Mouse (Mus musculus) layer of hippocampus, postnatal 36 days (tissue): ENCODE data around the gene Coro1b. TPM values are rescaled to one million over a fixed set of nuclear protein-coding genes. Genes with fewer than 3 reads are reported as not detected.

Source experiments
- DNase-seq, 2 experiments: peaks; one replicate each; pipeline ENCODE4 v3.0.0; 2022
- total RNA-seq, 2 experiments: library from RNA; stranded (reverse); gene quantifications; 2 replicates each; pipeline ENCODE4 v1.2.3; 2021

Coro1b gene
- total RNA-seq, 2 experiments from 2014 or later, result 83.8 to 90.0 TPM

DNA sequence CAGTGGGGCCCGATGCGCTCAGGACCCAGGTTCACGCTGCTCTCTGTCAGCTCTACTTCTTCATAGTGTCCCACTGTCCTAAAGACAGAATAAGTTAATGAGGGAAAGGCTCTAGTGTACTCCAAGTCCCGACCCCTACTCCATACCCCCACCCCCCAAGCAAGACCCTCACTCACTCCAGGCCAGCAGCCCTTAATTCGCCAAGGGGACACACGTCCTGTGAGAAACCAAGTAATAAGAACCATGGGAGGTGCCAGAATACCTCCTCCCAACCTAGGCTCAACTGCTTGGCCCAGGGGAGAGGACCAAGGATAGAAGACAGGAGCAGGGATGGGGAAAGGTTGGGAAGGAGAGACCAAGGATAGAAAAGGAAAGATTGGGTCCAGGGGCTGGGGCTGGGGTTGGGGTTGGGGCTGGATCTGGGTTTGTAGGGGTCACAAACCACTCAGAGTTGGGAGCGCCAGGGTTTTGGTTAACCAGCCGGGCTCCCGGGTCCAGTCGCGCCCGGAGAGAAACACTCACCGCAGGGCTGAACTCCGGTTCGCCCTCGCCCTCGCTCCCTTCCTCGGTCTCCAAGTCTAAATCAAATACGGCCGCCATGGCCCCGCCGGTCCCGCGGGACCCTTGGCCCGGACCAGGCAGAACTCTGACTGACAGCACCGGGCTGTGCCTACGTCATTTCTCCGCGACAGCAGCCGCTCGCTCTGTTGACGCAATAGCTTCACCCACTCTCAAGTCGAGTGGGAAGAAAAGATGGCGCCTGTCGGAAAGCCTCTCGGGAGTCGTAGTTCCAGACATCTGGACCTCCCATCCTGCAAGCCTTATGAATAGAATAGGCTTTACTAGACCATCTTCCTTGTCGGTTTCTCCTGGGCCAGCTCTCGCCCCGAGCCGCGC lies 14.5 kb downstream of the Coro1b start, which contains the start of gene Rps6kb2:
Rps6kb2 (minus strand) TSS at position 709 of the 897 bp plus-strand sequence.
- peak; percentile 96 to 97 for DNase-seq

DNA sequence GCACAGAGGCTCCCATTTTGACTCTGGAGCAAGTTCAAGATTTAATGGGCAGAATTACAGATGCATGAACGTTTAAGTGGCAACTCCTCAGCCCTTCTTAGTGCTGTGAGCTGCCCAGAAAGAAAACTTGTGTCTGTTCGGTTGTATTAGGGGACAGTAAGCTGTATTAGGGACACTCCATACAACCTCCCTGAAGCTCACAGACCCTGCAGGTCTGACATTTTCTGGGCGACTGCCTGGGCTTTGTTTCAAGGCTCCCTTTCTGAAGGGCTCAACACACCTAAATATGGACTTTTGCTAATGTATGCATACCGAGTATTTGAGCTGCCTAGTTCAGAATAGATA lies 15.1 kb downstream of the Coro1b start:
- DNase-seq, result no peak

- no peak for DNase-seq
Measured at GRCm38 (mm10) chr19:4164100-4164499, 15.7 kb downstream of the Coro1b start.

- DNase-seq, result no peak
Measured at GRCm38 (mm10) chr19:4164721-4165120, 16.3 kb downstream of the Coro1b start.

GRCm38 (mm10) chr19:4166678-4167476 lies 18.5 kb downstream of the Coro1b start:
- no peak for DNase-seq

- DNase-seq, result peak; percentile 100
Measured at GRCm38 (mm10) chr19:4169378-4169784, 21.0 kb downstream of the Coro1b start.

DNA sequence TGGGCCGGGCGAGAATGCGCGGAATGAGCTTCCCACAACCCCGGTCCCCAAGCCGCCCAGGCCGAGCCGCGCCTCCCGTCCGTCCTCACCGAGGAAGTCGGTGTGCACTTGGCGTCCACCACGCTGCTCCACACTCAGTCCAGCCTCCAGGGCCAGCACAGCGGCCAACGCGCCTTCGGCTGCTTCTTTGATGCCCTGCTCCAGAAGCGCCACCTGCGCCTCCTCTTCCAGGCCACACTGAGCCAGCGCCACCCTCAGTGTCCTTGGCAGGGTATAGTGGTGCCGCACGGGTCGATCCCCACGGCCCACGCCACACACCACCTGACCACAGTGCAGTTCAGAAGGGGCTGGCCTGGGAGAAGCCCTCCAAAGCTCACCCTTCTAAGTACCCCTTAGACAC lies 21.4 kb downstream of the Coro1b start:
- DNase-seq, result peak in 1 of 2 experiments; percentile 44

- DNase-seq, result no peak
Measured at GRCm38 (mm10) chr19:4170723-4171392, 22.4 kb downstream of the Coro1b start.

DNA sequence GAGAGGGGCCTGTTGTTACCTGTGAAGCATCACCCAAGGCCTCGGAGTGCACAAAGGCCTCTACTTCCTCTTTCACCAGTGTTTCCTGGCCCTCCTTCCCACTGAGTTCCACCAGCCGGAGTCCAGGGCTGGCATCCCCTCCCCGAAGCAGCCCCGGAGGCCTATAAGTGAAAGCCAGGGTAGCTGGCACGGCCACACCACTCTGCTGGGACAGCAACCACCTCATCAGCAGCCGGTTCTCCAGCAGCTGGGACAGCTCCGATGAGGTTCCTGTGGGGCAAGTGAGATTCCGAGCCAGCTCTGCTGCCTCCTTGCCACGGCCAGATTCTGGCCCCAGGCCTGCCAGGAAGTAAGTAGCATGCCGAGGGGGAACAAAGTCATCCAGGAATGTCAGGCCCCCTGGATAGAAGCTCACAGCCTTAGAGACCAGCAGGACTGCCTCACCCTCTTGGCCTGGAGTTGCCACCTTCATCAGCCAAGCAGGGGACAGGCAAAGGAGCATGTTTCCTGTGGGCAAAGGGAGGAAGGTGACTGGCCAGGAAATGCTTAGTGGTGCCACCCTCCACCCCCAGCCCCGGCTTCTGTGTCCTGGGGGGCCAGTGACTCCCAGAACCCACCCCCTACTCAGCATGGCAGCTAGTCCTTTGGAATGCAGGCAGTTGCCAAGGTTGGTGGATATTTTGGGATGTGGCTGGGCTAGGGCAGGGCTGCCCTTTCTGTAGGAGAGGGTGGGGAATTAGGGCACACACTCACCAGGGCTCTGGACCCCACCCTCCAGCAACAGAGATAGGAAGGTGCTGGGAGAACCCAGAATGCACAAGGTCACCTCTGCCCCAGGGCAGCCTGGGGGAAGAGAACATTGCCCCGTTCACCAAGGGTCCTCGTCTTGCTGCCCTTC lies 23.2 kb downstream of the Coro1b start:
- no peak for DNase-seq

DNA sequence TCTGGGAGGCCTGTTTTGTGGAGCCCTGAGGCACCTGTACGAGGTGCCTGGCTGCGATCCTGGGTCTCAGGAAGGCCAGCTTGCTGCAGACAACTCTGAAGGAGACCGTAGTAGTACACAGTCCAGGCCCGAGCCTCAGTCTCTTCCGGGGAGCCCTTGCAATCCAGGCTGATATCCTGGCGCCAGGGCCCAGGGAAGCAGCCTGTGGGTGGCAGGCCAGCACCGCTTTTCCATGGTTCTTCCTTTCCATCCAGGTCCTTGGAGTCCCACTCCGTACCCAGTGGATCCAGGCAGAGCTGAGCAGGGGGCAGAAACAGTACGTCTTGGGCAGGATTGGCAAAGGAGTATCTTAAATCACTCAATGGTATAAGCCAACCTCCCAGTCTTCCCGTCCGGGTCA lies 24.5 kb downstream of the Coro1b start:
- DNase-seq, result no peak

- DNase-seq, result no peak
Measured at GRCm38 (mm10) chr19:4175368-4175947, 27.0 kb downstream of the Coro1b start, which contains the start of gene Carns1. Carns1 (minus strand) TSS chr19:4175479.

DNA sequence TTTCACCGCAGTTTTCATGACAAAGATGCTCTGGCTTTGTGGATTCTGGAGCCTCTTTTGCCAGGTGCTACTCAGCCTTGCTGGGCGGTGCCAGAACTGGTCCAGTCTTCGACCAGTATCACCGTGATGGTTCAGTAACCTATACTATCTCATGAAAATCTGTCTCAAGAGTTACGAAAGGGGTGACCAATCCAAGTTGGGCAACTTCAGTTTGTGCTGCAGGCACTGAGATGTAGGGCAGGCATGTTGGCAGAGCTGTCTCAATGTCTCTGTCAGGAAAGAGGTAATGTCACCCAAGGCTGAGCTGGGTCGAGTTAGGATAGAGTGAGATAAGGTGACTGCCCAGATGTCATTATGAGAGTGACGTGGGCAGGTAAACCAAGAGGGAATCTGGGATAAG lies 32.0 kb downstream of the Coro1b start:
- DNase-seq, result no peak

GRCm38 (mm10) chr19:4181892-4182291 lies 33.5 kb downstream of the Coro1b start:
- no peak for DNase-seq

DNA sequence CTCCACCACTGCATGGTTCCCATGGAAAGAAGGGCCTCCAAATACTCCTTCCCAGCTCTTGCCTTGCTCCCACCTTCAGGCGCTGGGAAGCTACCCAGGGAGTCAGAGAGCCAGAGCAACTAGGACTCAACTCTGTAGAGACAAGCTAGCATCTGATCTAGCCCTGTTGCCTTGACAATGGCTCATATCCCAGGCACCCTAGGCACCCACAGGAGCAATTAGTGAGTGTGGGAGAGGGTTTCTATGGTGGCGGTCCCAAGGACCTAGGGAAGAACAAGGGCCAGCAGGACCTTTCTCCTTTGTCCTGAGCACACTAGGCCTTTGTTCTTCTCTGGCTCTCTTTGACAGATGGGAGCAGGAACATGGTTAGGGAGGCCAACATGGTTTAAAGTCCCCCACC lies 35.3 kb downstream of the Coro1b start:
- no peak for DNase-seq

- no peak for DNase-seq
Measured at GRCm38 (mm10) chr19:4184976-4185975, 36.9 kb downstream of the Coro1b start.

- DNase-seq, result no peak
Measured at GRCm38 (mm10) chr19:4187303-4187702, 38.9 kb downstream of the Coro1b start.

- no peak for DNase-seq
Measured at GRCm38 (mm10) chr19:4189051-4189620, 40.7 kb downstream of the Coro1b start.

DNA sequence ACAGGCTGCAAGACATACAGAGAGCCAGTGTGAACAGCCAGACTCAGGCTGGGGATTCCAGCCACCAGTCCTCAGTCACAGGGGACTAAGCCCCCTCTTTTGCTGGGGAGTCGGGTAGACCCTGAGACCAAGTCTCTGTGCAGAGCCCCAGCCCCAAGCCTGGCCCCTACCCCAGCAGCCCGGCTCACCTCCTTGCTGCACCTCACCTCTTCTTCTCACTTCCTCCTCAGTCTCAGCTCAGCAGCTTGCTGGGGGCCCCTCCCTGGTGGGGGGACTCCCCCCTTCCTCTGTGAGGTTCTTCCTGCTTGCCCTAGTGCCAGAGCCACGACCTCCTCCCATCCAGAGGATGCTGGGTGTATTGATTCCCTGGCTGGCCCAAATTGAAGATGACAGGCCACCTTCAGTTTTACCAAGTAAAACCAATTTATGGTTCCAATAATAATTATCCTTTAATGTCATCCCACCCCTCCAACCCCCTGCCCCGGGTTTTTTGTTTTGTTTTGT lies 42.5 kb downstream of the Coro1b start, which contains the start of gene Tbc1d10c:
Tbc1d10c (minus strand) TSS at position 454 of the 504 bp plus-strand sequence.
- DNase-seq, result no peak

DNA sequence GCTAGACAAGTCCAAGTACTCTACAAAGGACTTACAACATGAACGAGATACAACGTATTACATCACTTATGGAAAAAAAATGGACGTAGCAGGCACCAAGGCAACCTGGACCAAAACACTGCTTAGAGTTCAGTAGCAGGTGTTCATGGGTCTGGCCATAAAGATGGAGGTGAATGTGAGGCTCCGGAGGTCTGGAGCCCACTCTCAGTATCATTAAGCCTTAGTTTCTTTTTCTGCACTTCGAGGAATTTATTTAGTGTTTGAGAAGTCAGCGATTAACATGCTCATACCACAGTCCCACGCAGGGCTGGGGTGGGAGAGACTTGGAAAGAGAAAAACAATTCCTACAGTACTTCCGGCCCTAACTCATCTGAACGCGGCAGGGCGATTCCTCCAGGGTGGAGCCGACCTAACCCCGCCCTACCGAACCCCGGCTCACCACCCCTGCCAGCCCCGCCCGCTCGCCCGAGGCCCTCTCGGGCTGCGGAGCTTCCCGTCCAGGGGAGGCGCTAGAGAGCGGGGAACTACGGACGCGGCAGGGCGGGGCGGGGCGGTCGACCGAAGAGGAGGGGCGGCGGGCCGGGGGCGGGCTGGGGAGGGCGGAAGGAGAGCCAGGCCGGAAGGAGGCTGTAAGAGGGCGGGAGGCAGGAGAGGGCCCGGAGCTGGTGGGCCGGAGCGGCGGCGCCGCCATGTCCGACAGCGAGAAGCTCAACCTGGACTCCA lies 43.3 kb downstream of the Coro1b start, which contains the start of gene Ppp1ca:
Ppp1ca (plus strand) TSS at position 538 of the 723 bp plus-strand sequence.
- peak; percentile 91 for DNase-seq
